Mouse (Mus musculus): ENCODE measurements around the gene Nxt2. TPM values are rescaled to one million over a fixed set of nuclear protein-coding genes. Genes with fewer than 3 reads are reported as not detected.
A peak's percentile ranks its signal among the peaks of the same experiment; 100 is the strongest.
"Not testable (repeated sequence)": the region's sequence is repeated elsewhere in the genome, so short reads cannot be mapped to it uniquely, and the experiment has no call there.

Gene Nxt2
- polyA plus RNA-seq, 1 experiment = 13.2 TPM

DNA sequence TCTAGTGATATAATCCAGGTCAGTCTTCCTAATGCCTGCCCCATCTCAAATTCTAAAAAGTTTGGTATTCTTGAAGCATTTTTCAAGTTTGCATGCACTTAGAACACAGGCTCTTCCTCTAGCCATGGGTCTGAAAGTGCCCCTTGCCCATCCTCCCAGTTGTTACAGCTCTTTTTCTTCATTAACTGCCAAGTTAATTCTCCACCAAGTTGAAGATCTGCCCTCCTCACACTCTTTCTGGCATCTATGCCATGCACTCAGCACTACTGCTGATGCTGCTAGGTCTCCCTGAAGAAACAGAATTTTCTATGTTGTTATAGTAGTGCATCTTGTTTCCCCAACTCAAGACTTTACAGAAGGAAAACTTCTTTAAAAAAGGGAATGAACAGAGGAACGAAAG, 31.0 kb upstream of the Nxt2 start:
- Histone ChIP-seq H3K27me3 (ENCODE audit: control insufficient read depth, insufficient read depth, low read length, poor library complexity, severe bottlenecking) (no peaks in the 10 kb centered on the region), H3K27ac (ENCODE audit: insufficient read depth, low read length) (no peak overlapping the region), H3K4me1 (ENCODE audit: control insufficient read depth, insufficient read depth, low read length) (no peaks in the 10 kb centered on the region), H3K9ac (ENCODE audit: low read depth, poor library complexity, severe bottlenecking) (no peak overlapping the region), H3K36me3 (ENCODE audit: control insufficient read depth, insufficient read depth, low read length, poor library complexity, severe bottlenecking) (no peaks in the 10 kb centered on the region), H3K4me3 (ENCODE audit: low read depth, low read length) (no peak overlapping the region), H3K9me3 (replicated peaks; ENCODE audit: control insufficient read depth, insufficient read depth, low read length, poor library complexity, severe bottlenecking) (no peaks in the 10 kb centered on the region)
- TF ChIP-seq EP300 (IDR thresholded peaks at IDR 0.05; ENCODE audit: insufficient read depth, low read depth, low read length) = no peak
- TF ChIP-seq POLR2A (IDR thresholded peaks at IDR 0.05; ENCODE audit: insufficient read depth, low read length) = no peak
- no peak for TF ChIP-seq CTCF (IDR thresholded peaks at IDR 0.05; ENCODE audit: low read depth, low read length)

DNA sequence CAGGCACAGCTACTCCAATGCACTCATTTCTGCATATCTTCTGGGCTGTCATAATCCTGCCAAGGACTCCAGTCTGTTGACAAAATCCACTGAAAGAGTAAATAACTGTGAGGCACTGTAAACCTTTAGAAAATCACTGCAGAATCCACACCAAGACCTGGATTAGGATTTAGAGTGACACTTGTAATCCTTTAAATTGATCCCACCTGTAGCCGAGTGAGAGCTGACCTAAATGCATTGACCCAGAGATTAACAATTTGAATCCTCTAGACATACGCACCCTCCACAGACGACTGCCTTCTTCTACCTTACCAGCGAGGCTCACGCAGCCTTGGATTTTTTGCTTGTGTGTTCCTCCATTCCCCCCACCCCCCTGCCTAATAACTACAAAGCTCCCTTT, 29.7 kb upstream of the Nxt2 start, which contains the start of gene Gucy2f:
Gucy2f (minus strand) TSS at position 101 of the 400 bp plus-strand sequence.
- no peak within 1 kb of the TSS for H3K4me3 ChIP-seq (ENCODE audit: low read depth, low read length)
- H3K27ac ChIP-seq (ENCODE audit: insufficient read depth, low read length) = no peak within 1 kb of the TSS
- no peaks in the 10 kb centered on the region for H3K9me3 ChIP-seq (replicated peaks; ENCODE audit: control insufficient read depth, insufficient read depth, low read length, poor library complexity, severe bottlenecking)
- no peak within 1 kb of the TSS for H3K9ac ChIP-seq (ENCODE audit: low read depth, poor library complexity, severe bottlenecking)
- H3K4me1 ChIP-seq (ENCODE audit: control insufficient read depth, insufficient read depth, low read length) = no peaks in the 10 kb centered on the region
- no peak for TF ChIP-seq CTCF (IDR thresholded peaks at IDR 0.05; ENCODE audit: low read depth, low read length)
- no peak for TF ChIP-seq POLR2A (IDR thresholded peaks at IDR 0.05; ENCODE audit: insufficient read depth, low read length)
- TF ChIP-seq EP300 (IDR thresholded peaks at IDR 0.05; ENCODE audit: insufficient read depth, low read depth, low read length) = no peak
- H3K36me3 ChIP-seq (ENCODE audit: control insufficient read depth, insufficient read depth, low read length, poor library complexity, severe bottlenecking) = no peaks in the 10 kb centered on the region
- no peaks in the 10 kb centered on the region for H3K27me3 ChIP-seq (ENCODE audit: control insufficient read depth, insufficient read depth, low read length, poor library complexity, severe bottlenecking)

DNA sequence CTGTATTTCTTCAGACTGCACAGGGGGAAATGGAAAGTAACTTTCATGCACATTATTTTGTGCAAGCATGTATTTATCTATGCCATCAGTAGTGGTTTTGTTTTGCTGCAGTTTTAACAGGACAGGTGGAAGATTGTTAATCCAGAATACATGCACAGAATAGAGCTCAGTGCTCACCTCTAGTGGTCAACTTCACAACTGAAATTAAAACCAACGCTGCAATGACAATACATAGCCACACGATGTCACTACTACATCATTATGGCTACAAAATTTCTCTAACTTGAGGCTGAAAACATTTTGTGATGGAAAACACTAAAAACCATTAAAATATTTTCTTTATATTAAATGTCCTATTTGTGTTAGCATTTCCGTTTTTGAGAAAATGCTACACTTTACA, 26.3 kb upstream of the Nxt2 start:
- Histone ChIP-seq H3K4me1 (ENCODE audit: control insufficient read depth, insufficient read depth, low read length) (no peaks in the 10 kb centered on the region), H3K27me3 (ENCODE audit: control insufficient read depth, insufficient read depth, low read length, poor library complexity, severe bottlenecking) (no peaks in the 10 kb centered on the region), H3K9ac (ENCODE audit: low read depth, poor library complexity, severe bottlenecking) (no peak overlapping the region), H3K4me3 (ENCODE audit: low read depth, low read length) (no peak overlapping the region), H3K27ac (ENCODE audit: insufficient read depth, low read length) (no peak overlapping the region), H3K9me3 (replicated peaks; ENCODE audit: control insufficient read depth, insufficient read depth, low read length, poor library complexity, severe bottlenecking) (no peaks in the 10 kb centered on the region), H3K36me3 (ENCODE audit: control insufficient read depth, insufficient read depth, low read length, poor library complexity, severe bottlenecking) (no peaks in the 10 kb centered on the region)
- TF ChIP-seq CTCF (IDR thresholded peaks at IDR 0.05; ENCODE audit: low read depth, low read length) = peak; percentile 5
- TF ChIP-seq POLR2A (IDR thresholded peaks at IDR 0.05; ENCODE audit: insufficient read depth, low read length) = no peak

DNA sequence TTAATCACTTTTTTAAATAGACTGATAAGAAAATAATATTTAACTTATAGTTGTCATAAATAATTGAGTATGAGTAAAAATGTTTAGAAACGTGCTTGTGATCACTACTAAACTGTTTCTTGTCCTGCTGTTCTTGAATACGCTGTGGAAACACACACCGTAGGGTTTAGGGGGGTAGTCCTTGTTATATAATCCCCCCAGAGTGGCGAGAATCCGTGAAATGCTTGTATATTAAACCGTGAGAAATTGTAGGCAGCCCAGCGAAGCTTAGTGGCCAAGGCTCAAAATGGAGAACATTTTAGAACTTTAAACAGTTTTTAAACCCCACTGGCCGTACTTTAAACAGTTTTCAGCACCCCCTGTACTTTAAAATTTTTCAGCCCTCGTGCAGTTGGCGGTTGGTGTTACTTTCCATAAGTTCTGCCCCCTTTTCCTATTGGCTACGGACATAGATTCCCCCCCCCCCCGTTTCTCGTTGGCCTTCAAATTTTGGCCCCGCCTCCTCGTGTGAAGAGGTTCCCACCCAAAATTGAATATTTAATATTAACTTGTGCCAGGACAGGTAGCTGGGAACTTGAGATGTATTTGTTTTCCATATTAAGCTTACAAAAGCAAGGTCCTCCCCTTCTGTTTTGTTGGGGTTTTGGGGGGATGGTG, 956 bp downstream of the Nxt2 start:
- Histone ChIP-seq H3K36me3 (ENCODE audit: control insufficient read depth, insufficient read depth, low read length, poor library complexity, severe bottlenecking) (no peaks in the 10 kb centered on the region), H3K9ac (ENCODE audit: low read depth, poor library complexity, severe bottlenecking) (peak overlapping the region; percentile 45), H3K4me3 (ENCODE audit: low read depth, low read length) (peak overlapping the region; percentile 37; the same call in 1 of the 2 replicates), H3K27me3 (ENCODE audit: control insufficient read depth, insufficient read depth, low read length, poor library complexity, severe bottlenecking) (peaks cover 1% of the 10 kb centered on the region; the same call in 1 of the 2 replicates), H3K9me3 (replicated peaks; ENCODE audit: control insufficient read depth, insufficient read depth, low read length, poor library complexity, severe bottlenecking) (no peaks in the 10 kb centered on the region), H3K27ac (ENCODE audit: insufficient read depth, low read length) (peak overlapping the region; percentile 70), H3K4me1 (ENCODE audit: control insufficient read depth, insufficient read depth, low read length) (no peaks in the 10 kb centered on the region)
- TF ChIP-seq CTCF (IDR thresholded peaks at IDR 0.05; ENCODE audit: low read depth, low read length) (no peak), POLR2A (IDR thresholded peaks at IDR 0.05; ENCODE audit: insufficient read depth, low read length) (no peak), EP300 (IDR thresholded peaks at IDR 0.05; ENCODE audit: insufficient read depth, low read depth, low read length) (no peak)

DNA sequence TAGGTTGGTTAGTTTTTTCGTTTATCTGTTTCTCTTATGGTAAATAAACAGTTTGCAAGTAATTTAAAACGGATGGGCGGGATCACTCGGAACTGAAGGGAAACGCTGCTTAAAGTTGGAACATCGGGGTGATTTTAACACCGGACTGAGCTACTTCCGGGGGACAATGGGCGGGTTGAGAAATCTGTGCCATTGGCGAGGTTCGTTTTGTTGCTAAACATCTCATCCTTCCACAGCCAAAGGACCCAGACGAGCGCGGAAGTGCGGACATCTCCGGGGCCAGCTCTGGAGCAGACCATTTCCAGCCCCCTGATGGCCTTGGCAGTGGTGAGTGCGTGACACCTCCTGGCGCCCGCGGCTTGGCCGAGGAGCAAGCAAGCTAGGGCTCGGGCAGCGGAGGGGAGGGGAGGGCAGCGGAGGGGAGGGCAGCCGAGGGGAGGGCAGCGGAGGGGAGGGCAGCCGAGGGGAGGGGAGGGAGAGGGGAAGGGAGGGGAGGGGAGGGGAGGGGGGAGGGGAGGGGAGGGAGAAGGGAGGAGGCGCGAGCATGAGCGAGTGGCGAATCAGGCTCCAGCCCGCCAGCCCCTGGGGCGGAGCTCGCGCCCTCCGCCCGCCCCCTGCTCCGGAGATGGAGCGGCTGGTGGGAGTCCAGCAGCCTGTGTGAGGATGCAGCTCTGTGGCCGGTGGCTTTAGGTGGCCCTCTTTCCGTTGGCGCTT, 1.6 kb downstream of the Nxt2 start:
- Histone ChIP-seq H3K27me3 (ENCODE audit: control insufficient read depth, insufficient read depth, low read length, poor library complexity, severe bottlenecking) (peaks cover 1% of the 10 kb centered on the region; the same call in 1 of the 2 replicates), H3K9ac (ENCODE audit: low read depth, poor library complexity, severe bottlenecking) (peak overlapping the region; percentile 45), H3K36me3 (ENCODE audit: control insufficient read depth, insufficient read depth, low read length, poor library complexity, severe bottlenecking) (no peaks in the 10 kb centered on the region), H3K4me1 (ENCODE audit: control insufficient read depth, insufficient read depth, low read length) (no peaks in the 10 kb centered on the region), H3K9me3 (replicated peaks; ENCODE audit: control insufficient read depth, insufficient read depth, low read length, poor library complexity, severe bottlenecking) (no peaks in the 10 kb centered on the region), H3K4me3 (ENCODE audit: low read depth, low read length) (peak overlapping the region; percentile 88), H3K27ac (ENCODE audit: insufficient read depth, low read length) (peak overlapping the region; percentile 70)
- TF ChIP-seq CTCF (IDR thresholded peaks at IDR 0.05; ENCODE audit: low read depth, low read length) = no peak
- no peak for TF ChIP-seq POLR2A (IDR thresholded peaks at IDR 0.05; ENCODE audit: insufficient read depth, low read length)
- no peak for TF ChIP-seq EP300 (IDR thresholded peaks at IDR 0.05; ENCODE audit: insufficient read depth, low read depth, low read length)

DNA sequence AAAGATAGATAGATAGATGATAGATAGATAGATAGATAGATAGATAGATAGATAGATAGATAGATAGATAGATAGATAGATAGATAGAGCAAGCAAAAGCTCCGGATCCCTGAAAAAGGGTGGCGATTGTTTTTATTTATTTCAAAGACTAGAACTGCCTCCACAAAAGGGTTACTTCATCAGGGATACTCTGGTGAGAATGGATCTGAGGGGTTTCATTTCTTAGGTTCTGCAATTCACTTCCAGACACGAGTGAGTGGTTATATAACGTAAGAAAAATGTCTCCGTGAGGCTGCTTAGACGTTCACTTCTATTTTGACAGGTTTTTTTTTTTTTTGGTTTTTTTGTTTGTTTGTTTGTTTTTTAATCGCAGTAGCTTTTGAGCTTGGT, 2.2 kb downstream of the Nxt2 start:
- no peak overlapping the region for H3K9ac ChIP-seq (ENCODE audit: low read depth, poor library complexity, severe bottlenecking)
- no peak for TF ChIP-seq POLR2A (IDR thresholded peaks at IDR 0.05; ENCODE audit: insufficient read depth, low read length)
- TF ChIP-seq EP300 (IDR thresholded peaks at IDR 0.05; ENCODE audit: insufficient read depth, low read depth, low read length) = no peak
- TF ChIP-seq CTCF (IDR thresholded peaks at IDR 0.05; ENCODE audit: low read depth, low read length) = no peak
- no peak overlapping the region for H3K27ac ChIP-seq (ENCODE audit: insufficient read depth, low read length)
- no peak overlapping the region for H3K4me3 ChIP-seq (ENCODE audit: low read depth, low read length)
- no peaks in the 10 kb centered on the region for H3K36me3 ChIP-seq (ENCODE audit: control insufficient read depth, insufficient read depth, low read length, poor library complexity, severe bottlenecking)
- H3K4me1 ChIP-seq (ENCODE audit: control insufficient read depth, insufficient read depth, low read length) = no peaks in the 10 kb centered on the region
- H3K9me3 ChIP-seq (replicated peaks; ENCODE audit: control insufficient read depth, insufficient read depth, low read length, poor library complexity, severe bottlenecking) = no peaks in the 10 kb centered on the region
- H3K27me3 ChIP-seq (ENCODE audit: control insufficient read depth, insufficient read depth, low read length, poor library complexity, severe bottlenecking) = peaks cover 1% of the 10 kb centered on the region; the same call in 1 of the 2 replicates

DNA sequence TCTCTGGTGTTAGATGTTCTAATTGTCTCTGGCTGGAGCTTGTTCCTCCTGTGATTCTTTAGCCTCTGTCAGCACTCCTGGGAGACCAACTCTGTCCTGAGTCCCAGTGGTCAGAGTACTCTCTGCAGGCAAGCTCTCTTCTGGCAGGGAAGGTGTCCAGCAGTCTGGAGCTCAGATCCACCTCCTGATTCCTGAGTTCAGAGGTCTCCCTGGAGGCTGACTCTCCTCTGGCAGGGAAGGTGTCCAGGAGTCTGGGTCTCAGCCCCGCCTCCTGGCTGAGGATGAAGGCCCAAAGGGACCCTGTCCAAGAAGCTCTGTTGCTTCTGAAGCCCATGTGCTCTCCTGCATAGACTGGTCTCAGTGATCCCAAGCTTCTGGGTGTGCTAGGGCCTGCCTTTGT, 9.6 kb downstream of the Nxt2 start:
- H3K4me3 ChIP-seq (ENCODE audit: low read depth, low read length); H3K27me3 ChIP-seq (ENCODE audit: control insufficient read depth, insufficient read depth, low read length, poor library complexity, severe bottlenecking); H3K27ac ChIP-seq (ENCODE audit: insufficient read depth, low read length); H3K36me3 ChIP-seq (ENCODE audit: control insufficient read depth, insufficient read depth, low read length, poor library complexity, severe bottlenecking); H3K4me1 ChIP-seq (ENCODE audit: control insufficient read depth, insufficient read depth, low read length); H3K9me3 ChIP-seq (replicated peaks; ENCODE audit: control insufficient read depth, insufficient read depth, low read length, poor library complexity, severe bottlenecking); H3K9ac ChIP-seq (ENCODE audit: low read depth, poor library complexity, severe bottlenecking): not testable (repeated sequence)
